Mouse (Mus musculus): ENCODE results near the gene Grin3a. TPM values are rescaled to one million over a fixed set of nuclear protein-coding genes. Genes with fewer than 3 reads are reported as not detected.
"Not testable (repeated sequence)": the region's sequence is repeated elsewhere in the genome, so short reads cannot be mapped to it uniquely, and the experiment has no call there.

The Grin3a gene
- polyA plus RNA-seq, 1 experiment from 2014 or later = 11.5 TPM

DNA sequence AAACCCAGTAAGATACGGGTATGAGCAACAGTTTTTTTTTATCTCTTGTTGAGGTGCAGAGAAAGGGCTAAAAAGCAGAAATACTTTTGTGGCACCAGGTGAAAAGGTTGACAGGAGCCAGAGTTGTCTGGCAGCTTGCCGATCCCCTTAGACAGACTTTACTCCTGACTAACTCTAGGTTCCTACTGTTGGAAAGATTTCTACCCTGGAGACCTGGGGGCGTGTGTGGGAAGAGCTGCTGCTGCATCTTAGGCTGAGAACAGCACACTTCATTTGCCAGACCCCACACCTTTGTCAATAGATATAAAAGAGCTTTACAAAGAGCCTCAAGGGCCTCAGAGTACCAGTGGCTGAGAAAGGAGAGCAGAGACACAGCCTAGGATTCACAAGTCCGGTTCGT lies 180.7 kb downstream of the Grin3a start:
- H3K4me1 ChIP-seq (replicated peaks) = no peaks in the 10 kb centered on the region
- H3K4me2 ChIP-seq = no peak overlapping the region
- 86% methylated on average over 5 of the region's 5 CpGs for WGBS
- no peak overlapping the region for H3K27ac ChIP-seq
- H3K36me3 ChIP-seq = peaks cover 51% of the 10 kb centered on the region
- H3K9ac ChIP-seq = no peak overlapping the region
- no peaks in the 10 kb centered on the region for H3K27me3 ChIP-seq
- ATAC-seq (ENCODE audit: low FRiP score) = no peak
- H3K9me3 ChIP-seq = no peaks in the 10 kb centered on the region
- no peak overlapping the region for H3K4me3 ChIP-seq

GRCm38 (mm10) chr4:49662231-49662630 lies 183.3 kb downstream of the Grin3a start:
- no peak for ATAC-seq (ENCODE audit: low FRiP score)
- Histone ChIP-seq H3K4me2 (no peak overlapping the region), H3K9me3 (no peaks in the 10 kb centered on the region), H3K27me3 (no peaks in the 10 kb centered on the region), H3K36me3 (peaks cover 69% of the 10 kb centered on the region), H3K4me3 (no peak overlapping the region), H3K27ac (no peak overlapping the region), H3K9ac (no peak overlapping the region), H3K4me1 (replicated peaks) (no peaks in the 10 kb centered on the region)
- WGBS = 95% methylated on average over 4 of the region's 4 CpGs

DNA sequence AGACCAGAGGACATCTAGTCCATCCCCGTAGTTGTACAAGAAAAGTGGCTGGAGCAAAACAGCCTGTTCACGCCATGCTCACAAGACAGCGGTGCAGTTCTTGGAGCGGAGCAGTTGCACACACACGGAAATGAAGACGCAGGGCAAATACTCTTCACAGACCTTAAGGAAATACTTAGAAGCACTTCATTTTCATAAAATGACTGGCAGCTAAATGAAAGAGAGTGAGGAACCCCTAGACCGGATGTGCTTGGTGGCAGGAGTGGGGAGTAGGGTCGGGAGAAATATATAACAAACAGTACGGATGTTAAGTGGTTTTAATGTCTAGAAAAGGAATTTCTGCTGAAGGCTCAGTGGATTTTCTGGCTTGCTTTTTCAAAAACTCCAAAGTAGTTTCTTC lies 183.9 kb downstream of the Grin3a start:
- no peaks in the 10 kb centered on the region for H3K4me1 ChIP-seq (replicated peaks)
- H3K9ac ChIP-seq = no peak overlapping the region
- no peak overlapping the region for H3K27ac ChIP-seq
- WGBS = 97% methylated on average over 9 of the region's 9 CpGs
- H3K9me3 ChIP-seq = no peaks in the 10 kb centered on the region
- H3K4me2 ChIP-seq = no peak overlapping the region
- ATAC-seq (ENCODE audit: low FRiP score) = no peak
- no peaks in the 10 kb centered on the region for H3K27me3 ChIP-seq
- no peak overlapping the region for H3K4me3 ChIP-seq
- peaks cover 73% of the 10 kb centered on the region for H3K36me3 ChIP-seq

DNA sequence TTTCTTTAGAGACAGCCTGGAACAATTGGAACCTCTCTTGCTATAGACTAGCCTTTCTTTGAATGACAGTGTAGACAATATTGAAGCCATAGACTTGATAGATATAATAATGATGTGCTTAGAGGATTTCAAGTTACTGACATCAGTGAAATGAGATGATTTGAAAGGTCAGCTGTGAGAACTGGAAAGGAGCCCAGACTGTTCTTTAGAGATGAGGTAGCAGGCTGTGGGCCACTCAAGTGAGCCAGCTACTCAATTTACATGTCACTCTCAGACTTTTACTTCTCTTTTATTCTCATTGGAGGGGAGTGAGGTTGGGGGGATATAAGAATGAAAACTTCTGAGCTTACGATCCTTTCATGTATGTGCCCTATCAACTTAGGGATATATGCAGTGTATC lies 186.1 kb downstream of the Grin3a start:
- H3K4me1 ChIP-seq (replicated peaks) = no peaks in the 10 kb centered on the region
- H3K27ac ChIP-seq = no peak overlapping the region
- H3K9ac ChIP-seq = no peak overlapping the region
- H3K4me3 ChIP-seq = no peak overlapping the region
- ATAC-seq (ENCODE audit: low FRiP score) = no peak
- 88% methylated on average over 1 of the region's 1 CpGs for WGBS
- peaks cover 84% of the 10 kb centered on the region for H3K36me3 ChIP-seq
- no peaks in the 10 kb centered on the region for H3K9me3 ChIP-seq
- H3K27me3 ChIP-seq = no peaks in the 10 kb centered on the region
- no peak overlapping the region for H3K4me2 ChIP-seq

DNA sequence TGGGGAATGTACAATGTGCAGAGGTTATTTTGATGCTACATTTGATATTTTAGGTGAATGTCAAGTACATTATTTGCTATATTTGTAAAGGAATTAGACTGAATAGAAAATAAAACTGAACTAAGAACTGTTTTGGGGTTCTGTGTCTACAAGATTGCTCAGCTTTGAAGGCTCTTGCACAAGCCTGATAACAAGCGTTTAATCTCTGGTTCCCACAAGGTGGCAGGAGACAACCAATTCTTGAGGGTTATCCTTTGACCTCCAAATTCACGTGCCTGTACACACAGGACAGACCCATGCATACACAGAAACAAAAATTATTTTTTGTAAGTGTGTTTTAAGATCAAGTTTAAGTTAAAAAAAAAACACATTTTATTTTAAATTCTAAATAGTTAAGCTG lies 205.6 kb downstream of the Grin3a start:
- no peaks in the 10 kb centered on the region for H3K27me3 ChIP-seq
- no peaks in the 10 kb centered on the region for H3K4me1 ChIP-seq (replicated peaks)
- no peak overlapping the region for H3K27ac ChIP-seq
- WGBS = 76% methylated on average over 2 of the region's 2 CpGs
- no peaks in the 10 kb centered on the region for H3K9me3 ChIP-seq
- H3K9ac ChIP-seq = no peak overlapping the region
- H3K36me3 ChIP-seq = peaks cover 73% of the 10 kb centered on the region
- no peak overlapping the region for H3K4me2 ChIP-seq
- ATAC-seq (ENCODE audit: low FRiP score) = no peak
- no peak overlapping the region for H3K4me3 ChIP-seq

DNA sequence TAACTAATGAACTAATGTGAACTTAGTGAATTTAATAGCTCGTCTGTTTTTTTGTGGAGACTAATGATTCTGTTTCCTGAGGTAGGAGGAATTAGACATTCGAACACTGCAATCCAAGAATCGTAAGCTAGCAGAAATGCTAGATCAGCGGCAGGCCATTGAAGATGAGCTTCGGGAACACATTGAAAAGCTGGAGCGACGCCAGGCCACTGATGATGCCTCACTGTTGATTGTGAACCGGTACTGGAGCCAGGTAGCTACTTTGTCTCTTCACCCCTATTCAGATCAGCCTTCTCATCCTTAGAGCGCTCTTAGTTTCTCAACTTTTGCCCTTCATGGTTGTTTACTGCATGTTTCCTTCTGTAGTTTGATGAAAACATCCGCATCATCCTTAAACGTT lies 207.7 kb downstream of the Grin3a start:
- WGBS = 93% methylated on average over 11 of the region's 11 CpGs
- Histone ChIP-seq H3K9me3 (no peaks in the 10 kb centered on the region), H3K36me3 (peaks cover 70% of the 10 kb centered on the region), H3K9ac (no peak overlapping the region), H3K4me1 (replicated peaks) (peaks cover 17% of the 10 kb centered on the region), H3K27ac (no peak overlapping the region), H3K27me3 (no peaks in the 10 kb centered on the region), H3K4me2 (no peak overlapping the region), H3K4me3 (no peak overlapping the region)
- ATAC-seq (ENCODE audit: low FRiP score) = no peak

- peak overlapping the region; percentile 82 for H3K4me2 ChIP-seq
- peak overlapping the region; percentile 85 for H3K9ac ChIP-seq
- H3K4me3 ChIP-seq = peak overlapping the region; percentile 81
- WGBS = under 1% methylated on average over 30 of the region's 30 CpGs
- no peaks in the 10 kb centered on the region for H3K27me3 ChIP-seq
- peaks cover 36% of the 10 kb centered on the region for H3K36me3 ChIP-seq
- peak overlapping the region; percentile 92 for H3K27ac ChIP-seq
- peak; percentile 86 for ATAC-seq (ENCODE audit: low FRiP score)
- H3K9me3 ChIP-seq = no peaks in the 10 kb centered on the region
- peaks cover 20% of the 10 kb centered on the region for H3K4me1 ChIP-seq (replicated peaks)
These were observed 213.4 kb downstream of the Grin3a start for GRCm38 (mm10) chr4:49632139-49632481.

- Histone ChIP-seq H3K9ac (peak within 1 kb of the TSS; percentile 85), H3K9me3 (no peaks in the 10 kb centered on the region), H3K27ac (peak within 1 kb of the TSS; percentile 92), H3K27me3 (no peaks in the 10 kb centered on the region), H3K36me3 (peaks cover 30% of the 10 kb centered on the region), H3K4me1 (replicated peaks) (peaks cover 20% of the 10 kb centered on the region), H3K4me2 (peak within 1 kb of the TSS; percentile 82), H3K4me3 (peak within 1 kb of the TSS; percentile 81)
- 4% methylated on average over 37 of the region's 37 CpGs for WGBS
- peak; percentile 97 for ATAC-seq (ENCODE audit: low FRiP score)
These were observed 214.0 kb downstream of the Grin3a start, which contains the start of gene Rnf20 for GRCm38 (mm10) chr4:49631319-49632138. Rnf20 (plus strand) TSS chr4:49632006.

- H3K36me3 ChIP-seq = peaks cover 5% of the 10 kb centered on the region; the same call in 1 of the 2 replicates
- no peak overlapping the region for H3K9ac ChIP-seq
- no peaks in the 10 kb centered on the region for H3K9me3 ChIP-seq
- WGBS = 75% methylated on average over 5 of the region's 5 CpGs
- H3K4me1 ChIP-seq (replicated peaks) = peaks cover 12% of the 10 kb centered on the region
- no peak overlapping the region for H3K4me2 ChIP-seq
- no peak overlapping the region for H3K4me3 ChIP-seq
- no peak for ATAC-seq (ENCODE audit: low FRiP score)
- no peaks in the 10 kb centered on the region for H3K27me3 ChIP-seq
- no peak overlapping the region for H3K27ac ChIP-seq
These were observed 216.6 kb downstream of the Grin3a start for GRCm38 (mm10) chr4:49628941-49629340.

GRCm38 (mm10) chr4:49626973-49627372 lies 218.6 kb downstream of the Grin3a start:
- no peaks in the 10 kb centered on the region for H3K36me3 ChIP-seq
- 2% methylated on average over 3 of the region's 3 CpGs for WGBS
- no peak for ATAC-seq (ENCODE audit: low FRiP score)
- H3K9ac ChIP-seq = no peak overlapping the region
- H3K9me3 ChIP-seq = no peaks in the 10 kb centered on the region
- H3K27me3 ChIP-seq = no peaks in the 10 kb centered on the region
- H3K27ac ChIP-seq = no peak overlapping the region
- no peak overlapping the region for H3K4me3 ChIP-seq
- no peak overlapping the region for H3K4me2 ChIP-seq
- no peaks in the 10 kb centered on the region for H3K4me1 ChIP-seq (replicated peaks)

GRCm38 (mm10) chr4:49624969-49625368 lies 220.6 kb downstream of the Grin3a start:
- WGBS = 91% methylated on average over 4 of the region's 4 CpGs
- not testable (repeated sequence) for H3K27ac ChIP-seq; H3K4me1 ChIP-seq (replicated peaks); H3K27me3 ChIP-seq; H3K36me3 ChIP-seq; H3K4me3 ChIP-seq; H3K9ac ChIP-seq; ATAC-seq (ENCODE audit: low FRiP score); H3K4me2 ChIP-seq; H3K9me3 ChIP-seq

GRCm38 (mm10) chr4:49623916-49624315 lies 221.6 kb downstream of the Grin3a start:
- ATAC-seq (ENCODE audit: low FRiP score) = no peak
- no peak overlapping the region for H3K27ac ChIP-seq
- H3K9ac ChIP-seq = no peak overlapping the region
- H3K4me3 ChIP-seq = no peak overlapping the region
- no peak overlapping the region for H3K4me2 ChIP-seq
- H3K36me3 ChIP-seq = no peaks in the 10 kb centered on the region
- no peaks in the 10 kb centered on the region for H3K4me1 ChIP-seq (replicated peaks)
- no peaks in the 10 kb centered on the region for H3K27me3 ChIP-seq
- 87% methylated on average over 4 of the region's 4 CpGs for WGBS
- H3K9me3 ChIP-seq = no peaks in the 10 kb centered on the region

DNA sequence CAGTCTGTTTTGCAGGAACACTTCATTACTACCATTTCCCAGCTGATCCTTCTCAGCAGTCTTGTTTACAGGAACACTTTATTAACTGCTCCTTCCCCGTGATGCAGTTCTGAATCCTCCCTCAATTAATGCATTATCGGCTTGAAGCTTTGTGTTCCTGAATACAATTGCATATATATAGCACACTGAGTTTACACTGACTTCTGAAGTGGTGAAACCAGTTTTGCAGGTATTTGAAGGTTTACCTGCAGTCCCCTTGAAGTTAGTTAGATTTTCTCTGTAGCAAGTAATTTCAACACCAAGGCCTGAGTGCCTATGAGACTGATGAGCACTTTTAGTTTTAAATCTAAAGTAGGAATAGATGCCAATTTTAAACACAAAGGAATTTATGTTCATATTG lies 223.3 kb downstream of the Grin3a start:
- H3K36me3 ChIP-seq = no peaks in the 10 kb centered on the region
- no peak for ATAC-seq (ENCODE audit: low FRiP score)
- H3K9me3 ChIP-seq = no peaks in the 10 kb centered on the region
- 88% methylated on average over 2 of the region's 2 CpGs for WGBS
- no peaks in the 10 kb centered on the region for H3K4me1 ChIP-seq (replicated peaks)
- no peak overlapping the region for H3K4me3 ChIP-seq
- no peak overlapping the region for H3K9ac ChIP-seq
- no peaks in the 10 kb centered on the region for H3K27me3 ChIP-seq
- H3K4me2 ChIP-seq = no peak overlapping the region
- no peak overlapping the region for H3K27ac ChIP-seq

Measured in hindbrain, embryonic 13.5 days (tissue).